Mouse (Mus musculus) heart, adult 2 months (tissue): ENCODE results near the gene Ccl28.

Experiments used
- CTCF ChIP-seq: fragments of 200-600 bp; IDR thresholded peaks from 2 replicates; pipeline ENCODE4 v1.8.1; 2022; ENCODE audit warnings: antibody characterized with exemption, mild to moderate bottlenecking, moderate library complexity
- EP300 ChIP-seq: fragments of 200-500 bp; IDR thresholded peaks from 2 replicates; pipeline ENCODE4 v1.6.1; 2011; ENCODE audit warnings: low read depth, low read length, control low read depth; ENCODE audit not compliant: insufficient read depth
- POLR2A ChIP-seq: fragments of 200-500 bp; IDR thresholded peaks from 2 replicates; pipeline ENCODE4 v1.6.1; 2011; ENCODE audit warnings: mild to moderate bottlenecking, low read depth, low read length, control low read depth; ENCODE audit not compliant: insufficient read depth

DNA sequence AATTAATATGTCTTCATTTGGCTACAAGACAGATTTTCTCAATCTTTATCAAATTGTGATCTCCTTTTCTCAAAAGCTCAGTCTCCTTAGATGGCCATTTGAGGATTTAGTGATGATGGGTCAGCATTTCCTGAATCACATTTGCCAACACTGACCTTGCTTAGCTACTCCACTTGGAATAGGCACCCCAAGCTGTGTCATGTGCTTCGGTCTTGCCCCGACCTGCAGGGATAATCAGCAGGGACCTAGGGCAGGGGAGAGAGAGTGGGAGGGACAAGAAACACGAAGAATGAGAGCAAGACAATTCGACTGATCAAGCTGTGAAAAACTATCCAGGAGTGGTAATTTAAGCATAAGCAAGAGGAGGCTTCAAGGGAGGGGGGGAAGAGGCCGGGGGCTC is 21.1 kb downstream of the Ccl28 start:
- TF ChIP-seq CTCF (no peak), POLR2A (no peak), EP300 (no peak)
